Mouse (Mus musculus) kidney, postnatal 10 days (tissue): ENCODE results near the gene Arfgef2.

Experiments
- DNase-seq: peaks from one replicate; pipeline ENCODE4 v3.0.0; 2021; ENCODE audit warnings: mixed read lengths

The Arfgef2 gene

DNA sequence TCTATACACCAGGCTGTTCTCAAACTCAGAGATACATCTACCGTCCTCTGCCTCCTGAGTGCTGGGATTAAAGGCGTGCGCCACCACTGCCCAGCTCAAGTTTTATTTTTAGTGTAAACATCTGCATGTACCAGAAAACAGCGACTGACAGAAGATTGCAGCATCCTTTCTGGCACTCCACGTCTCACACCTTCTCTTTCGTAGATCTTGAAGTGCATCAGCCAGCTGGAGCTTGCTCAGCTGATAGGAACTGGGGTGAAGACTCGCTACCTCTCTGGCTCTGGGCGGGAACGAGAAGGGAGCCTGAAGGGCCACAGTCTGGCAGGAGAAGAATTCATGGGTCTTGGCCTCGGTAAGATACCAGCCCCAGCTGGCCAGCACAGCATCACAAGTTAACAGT is 60.1 kb downstream of the Arfgef2 start:
- DNase-seq: no peak

DNA sequence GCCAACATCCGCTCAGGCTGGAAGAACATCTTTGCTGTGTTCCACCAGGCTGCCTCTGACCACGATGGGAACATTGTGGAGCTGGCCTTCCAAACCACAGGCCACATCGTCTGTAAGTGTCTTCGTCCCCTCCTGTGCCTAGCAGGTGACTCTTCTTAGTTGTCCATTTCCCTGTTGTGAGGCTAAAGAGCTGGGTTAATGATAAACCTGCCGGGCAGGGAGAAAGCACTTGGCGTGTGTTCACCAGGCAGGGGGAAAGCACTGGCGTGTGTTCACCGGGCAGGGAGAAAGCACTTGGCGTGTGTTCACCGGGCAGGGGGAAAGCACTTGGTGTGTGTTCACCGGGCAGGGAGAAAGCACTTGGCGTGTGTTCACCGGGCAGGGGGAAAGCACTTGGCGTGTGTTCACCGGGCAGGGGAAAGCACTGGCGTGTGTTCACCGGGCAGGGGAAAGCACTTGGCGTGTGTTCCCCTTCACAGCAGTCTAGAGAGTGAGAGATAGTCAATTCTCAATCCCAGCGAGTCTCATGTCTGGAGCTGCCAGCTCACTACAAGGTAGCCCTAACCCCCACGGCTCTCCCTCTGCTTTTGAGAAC is 65.0 kb downstream of the Arfgef2 start:
- peak; percentile 21 for DNase-seq

DNA sequence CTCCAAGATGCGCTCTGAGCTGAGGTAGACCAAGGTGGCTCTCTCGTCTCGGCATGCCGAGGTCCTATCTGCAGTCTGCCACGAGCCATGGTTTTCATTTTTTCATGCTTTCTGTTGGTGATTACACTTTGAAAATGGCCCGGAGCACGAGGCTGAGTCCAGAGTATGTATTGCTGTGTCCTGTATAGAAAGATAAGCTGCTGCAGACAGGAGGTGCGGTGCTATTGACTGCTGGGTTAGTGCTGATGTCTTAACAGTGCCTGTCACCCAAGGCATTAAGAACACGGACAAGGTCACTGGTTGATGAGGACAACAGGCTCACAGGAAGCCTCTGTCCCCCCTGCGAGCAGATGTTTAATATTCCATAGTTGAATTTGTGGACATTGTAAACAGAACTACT is 65.5 kb downstream of the Arfgef2 start:
- DNase-seq: no peak

DNA sequence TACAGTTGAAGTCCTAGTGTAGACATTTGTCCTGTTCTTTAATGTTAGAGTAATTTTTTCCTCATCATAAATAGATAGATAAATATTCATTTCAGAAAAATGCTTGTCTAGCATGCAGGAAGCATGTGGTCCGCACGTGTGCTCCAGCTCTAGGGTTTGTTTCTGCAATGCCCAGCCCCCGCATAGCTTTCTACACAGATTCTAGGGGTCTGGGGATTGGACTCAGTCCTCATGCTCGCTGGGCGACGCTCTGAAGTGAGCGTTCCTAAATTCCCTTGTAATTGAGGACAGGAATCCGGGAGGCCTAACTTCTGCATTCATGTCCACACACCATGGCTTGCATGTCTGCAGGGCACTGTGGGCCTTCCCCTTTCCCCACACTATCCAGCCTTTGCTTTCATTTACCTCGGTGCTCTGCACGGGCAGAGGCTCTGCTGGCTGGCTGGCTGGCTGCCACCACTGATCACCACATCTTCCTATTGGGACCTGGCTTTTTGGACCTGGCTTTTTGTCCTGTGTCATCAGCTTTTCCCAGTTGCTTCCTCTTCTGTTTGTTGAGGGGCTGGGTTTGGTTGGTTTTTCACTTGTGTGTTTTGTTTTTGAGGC is 69.4 kb downstream of the Arfgef2 start:
- no peak for DNase-seq

DNA sequence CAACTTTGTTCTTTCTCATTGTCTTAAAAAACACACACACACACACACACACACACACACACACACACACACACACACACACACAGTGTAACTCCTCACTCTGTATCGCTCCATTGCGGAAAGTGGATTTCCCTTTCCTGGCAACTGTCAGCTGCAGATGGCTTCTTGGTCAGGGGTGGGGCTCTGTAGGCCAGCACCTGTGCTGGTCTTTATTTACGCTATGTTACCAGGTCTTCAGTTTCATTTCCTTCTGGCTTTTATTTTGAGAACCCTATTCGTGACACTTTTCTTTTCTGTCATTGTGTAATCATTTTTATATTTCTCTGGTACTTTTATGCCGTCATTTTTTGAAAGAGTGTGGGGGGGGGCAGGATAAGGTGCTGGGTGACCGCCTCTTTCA is 70.2 kb downstream of the Arfgef2 start:
- no peak for DNase-seq

DNA sequence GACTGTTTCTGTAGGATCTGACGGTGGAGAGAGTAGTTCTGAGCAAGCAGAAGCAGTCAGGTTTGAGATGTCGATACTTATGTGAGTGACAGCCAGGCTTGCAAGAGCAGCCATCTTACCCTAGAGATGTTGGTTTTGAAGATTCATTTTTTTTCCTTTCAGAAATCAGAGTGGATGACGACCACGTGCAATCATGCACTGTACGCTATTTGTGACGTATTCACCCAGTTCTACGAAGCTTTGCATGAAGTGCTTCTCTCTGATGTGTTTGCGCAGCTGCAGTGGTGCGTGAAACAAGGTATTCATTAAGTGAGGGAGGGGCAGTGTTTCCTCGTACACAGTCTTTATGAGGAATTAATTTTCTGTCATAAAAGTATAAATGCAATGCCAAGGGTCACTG is 70.9 kb downstream of the Arfgef2 start:
- DNase-seq: no peak

DNA sequence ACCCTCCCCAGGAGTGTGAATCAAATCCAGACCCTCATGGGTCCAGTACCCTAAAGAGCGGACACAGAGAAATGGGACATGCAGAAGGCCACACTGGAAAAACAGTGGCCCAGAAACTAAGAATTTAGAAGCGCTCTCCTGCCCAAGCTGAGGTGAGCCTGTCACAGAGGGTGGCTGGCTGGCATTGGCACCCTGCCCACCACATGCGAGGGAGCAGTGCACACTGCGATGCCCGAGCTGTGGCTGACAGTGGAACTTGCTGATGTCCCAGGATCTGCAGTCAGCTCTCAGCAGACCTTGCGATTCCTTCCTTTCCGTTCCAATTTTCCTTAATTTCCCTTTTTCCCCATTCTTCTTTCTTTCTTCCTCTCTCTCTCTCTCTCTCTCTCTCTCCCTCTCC is 79.7 kb downstream of the Arfgef2 start:
- DNase-seq: peak; percentile 40

DNA sequence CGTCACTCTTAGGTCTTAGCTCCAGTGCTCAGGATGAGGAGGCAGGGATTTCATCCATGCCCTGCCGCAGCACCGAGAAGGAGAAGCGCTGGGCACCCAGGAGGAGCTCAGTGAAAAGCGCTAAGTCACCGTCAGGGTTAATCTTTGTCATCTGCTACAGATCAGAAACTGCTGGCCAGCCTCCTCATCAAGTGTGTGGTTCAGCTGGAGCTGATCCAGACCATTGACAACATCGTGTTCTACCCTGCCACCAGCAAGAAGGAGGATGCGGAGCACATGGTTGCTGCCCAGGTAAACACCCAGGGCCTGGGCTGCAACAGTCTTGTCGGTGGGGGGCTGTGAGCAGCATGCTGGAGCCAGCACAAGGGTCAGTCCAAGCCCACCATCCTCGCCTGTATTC is 80.2 kb downstream of the Arfgef2 start:
- no peak for DNase-seq

DNA sequence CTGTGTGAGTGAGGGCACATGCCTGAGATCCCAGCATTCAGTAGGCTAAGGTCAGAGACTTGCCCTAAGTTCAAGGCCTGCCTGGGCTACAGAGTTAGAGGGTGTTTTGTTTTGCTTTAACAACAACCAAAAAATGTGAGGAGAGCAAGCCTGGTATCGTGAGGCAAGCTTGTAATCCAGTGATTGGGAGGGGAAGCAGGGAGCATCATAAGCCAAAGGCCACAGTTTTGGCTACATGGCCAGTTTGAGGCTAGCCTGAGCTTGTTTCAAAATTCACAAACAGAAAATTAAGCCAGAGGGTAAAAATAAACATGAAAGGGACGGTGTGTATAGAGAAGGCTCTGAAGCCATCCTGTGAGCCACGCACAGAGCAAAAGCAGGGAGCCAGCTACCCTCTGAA is 80.8 kb downstream of the Arfgef2 start:
- DNase-seq: no peak

DNA sequence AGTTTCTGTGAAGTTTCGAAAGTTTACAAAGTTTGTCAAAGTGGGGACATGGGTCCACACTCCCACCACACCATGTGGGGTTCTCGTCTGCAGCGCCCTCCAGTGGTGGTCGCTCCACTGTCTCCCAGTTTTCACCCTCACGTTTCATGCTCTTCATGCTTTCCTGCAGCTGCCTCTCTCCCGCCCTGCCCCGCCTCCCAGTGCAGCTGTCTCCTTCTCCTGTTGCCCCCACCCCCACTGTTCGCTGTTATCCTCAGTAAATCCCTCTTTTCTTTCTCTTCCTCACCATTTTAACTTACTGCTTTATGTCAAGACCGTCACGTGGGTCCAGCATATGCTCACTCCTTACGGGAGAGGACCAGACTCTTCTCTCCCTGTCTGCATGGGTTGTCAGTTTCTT is 82.4 kb downstream of the Arfgef2 start:
- DNase-seq: no peak

DNA sequence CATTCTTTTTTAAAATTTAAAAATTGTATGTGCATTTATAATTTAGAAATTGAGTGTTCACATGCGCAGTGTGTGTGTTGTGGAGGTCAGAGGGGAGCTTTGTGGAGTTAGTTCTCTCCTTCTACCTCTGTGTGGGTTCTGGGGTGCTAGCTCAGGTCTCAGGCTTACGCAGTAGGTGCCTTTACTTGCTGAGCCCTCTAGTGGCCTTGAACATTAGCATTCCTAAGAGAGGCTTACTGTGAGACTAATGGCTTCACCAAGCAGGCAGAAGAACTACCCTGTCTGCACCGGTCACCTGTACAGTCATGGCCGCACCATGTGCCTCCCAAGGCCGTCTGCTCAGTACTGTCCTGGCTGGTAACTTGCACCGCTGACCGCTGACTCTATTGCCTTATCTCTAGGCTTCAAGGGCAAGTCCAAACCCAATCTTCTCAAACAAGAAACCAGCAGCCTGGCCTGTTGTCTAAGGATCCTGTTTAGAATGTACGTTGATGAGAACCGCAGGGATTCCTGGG is 86.0 kb downstream of the Arfgef2 start:
- DNase-seq: no peak

DNA sequence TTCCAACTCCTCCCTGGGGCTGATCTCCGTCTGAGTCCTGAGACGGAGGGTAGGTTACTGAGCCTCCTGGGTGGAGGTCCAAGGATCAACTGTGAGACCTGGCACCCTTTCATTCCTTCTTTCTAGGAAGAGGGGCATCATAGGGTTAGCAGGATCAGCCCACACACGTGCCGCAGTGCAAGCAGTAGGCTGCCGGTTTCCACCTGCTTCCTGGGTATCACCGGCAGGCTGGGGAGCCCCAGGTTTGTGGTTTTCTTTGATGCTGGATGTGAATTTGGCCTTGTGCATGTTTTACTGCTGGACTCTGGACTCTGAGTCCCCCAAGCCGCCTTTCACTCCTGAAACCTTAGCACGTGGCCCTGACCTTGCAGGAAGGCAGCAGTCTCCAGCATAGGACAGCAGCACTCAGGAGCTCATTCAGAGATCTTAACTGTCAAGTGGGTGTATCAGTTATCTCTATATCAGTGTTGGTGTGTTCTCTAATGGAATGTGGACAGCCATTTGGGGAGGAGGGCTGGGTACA is 86.8 kb downstream of the Arfgef2 start:
- no peak for DNase-seq

DNA sequence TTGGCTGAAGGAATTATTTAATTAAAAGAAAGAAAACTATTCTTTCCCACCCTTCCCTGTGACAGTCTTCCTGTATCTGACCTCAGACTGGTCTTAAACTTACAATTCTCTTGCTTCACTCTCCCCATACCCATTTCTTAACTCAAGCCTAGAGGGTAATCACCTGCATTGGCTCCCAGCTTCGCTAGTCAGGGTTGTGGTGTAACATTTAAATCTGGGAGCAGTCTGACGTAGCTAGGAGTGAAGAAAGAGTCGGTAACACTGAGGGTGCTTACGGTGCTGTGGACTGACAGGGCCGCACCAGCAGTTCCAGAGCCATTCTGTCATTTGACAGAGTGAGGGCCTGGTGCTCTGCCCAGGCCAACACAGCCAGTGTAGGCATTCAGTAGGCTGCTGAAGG is 87.6 kb downstream of the Arfgef2 start:
- DNase-seq: no peak

DNA sequence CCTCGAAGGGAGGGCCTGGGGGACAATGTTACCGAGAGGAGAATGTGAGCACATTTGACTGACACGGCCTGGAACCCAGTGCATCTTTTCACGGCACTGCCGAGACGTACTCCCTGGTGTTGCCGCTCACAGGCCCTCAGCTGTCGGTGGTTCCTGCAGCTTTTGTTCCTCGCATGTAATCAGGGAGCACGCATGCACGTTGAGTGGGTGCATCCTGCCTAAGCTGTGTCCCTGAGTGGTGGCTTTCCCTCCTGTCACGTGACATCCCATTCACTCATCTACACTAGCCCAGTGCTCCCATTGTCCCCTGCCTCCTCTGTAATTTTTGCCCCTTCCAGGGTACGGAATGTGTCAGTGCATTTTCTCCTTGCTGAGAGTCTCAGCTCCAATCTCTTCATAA is 91.0 kb downstream of the Arfgef2 start:
- DNase-seq: no peak

DNA sequence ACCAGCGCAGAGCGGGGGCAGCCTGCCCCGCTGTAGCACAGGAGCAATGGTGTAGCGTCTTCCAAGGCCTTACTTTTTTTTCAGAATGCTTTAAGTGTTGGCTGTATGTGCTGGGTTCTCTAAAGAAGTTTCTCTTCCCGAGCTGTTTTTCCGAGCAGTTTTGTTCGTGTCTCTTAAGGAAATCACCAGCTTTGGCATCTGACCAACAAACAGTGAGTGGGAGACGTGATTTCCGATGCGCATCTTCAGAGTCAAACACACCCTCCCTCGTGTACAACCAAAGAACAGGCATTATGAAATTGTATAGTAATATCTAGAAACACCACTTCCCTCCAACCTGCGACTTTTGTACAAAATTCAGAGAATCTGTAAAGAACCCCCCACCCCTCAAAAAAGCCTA is 91.6 kb downstream of the Arfgef2 start:
- DNase-seq: no peak

DNA sequence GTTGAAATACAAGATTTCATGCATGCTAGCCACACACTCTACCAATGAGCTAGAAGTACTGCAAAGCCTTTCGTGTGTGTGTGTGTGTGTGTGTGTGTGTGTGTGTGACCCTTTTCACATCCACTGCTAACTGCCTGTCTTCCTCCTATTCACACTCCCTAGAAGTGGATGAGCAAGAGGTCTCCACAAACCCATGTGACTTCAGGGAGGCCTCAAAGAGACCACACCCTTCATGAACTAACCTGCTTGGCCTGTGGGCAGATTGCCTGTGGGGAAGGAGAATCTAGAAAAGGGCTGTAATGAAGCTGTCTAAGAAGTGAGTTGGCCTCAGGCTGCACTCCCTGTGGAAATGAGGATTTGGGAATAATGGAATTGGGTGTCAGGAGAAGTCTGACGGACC is 93.8 kb downstream of the Arfgef2 start:
- DNase-seq: no peak

DNA sequence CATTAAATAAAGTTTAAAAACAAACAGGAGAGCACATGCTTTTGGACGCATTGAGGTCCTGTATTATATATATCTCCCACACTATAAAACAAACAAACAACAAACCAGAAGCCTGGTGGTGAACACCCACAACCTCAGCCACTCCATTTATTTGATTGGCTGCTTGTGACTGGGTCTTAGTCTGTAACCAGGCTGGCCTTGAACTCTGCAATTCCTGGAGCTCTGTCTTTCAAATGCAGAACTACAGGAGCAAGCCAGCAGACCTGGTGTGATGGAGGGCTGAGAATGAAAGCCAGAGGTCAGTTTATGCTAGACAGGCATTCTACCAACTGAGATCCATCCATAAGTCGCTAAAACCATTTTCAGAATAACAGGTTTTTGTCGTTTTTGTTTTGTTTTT is 94.4 kb downstream of the Arfgef2 start:
- DNase-seq: no peak

DNA sequence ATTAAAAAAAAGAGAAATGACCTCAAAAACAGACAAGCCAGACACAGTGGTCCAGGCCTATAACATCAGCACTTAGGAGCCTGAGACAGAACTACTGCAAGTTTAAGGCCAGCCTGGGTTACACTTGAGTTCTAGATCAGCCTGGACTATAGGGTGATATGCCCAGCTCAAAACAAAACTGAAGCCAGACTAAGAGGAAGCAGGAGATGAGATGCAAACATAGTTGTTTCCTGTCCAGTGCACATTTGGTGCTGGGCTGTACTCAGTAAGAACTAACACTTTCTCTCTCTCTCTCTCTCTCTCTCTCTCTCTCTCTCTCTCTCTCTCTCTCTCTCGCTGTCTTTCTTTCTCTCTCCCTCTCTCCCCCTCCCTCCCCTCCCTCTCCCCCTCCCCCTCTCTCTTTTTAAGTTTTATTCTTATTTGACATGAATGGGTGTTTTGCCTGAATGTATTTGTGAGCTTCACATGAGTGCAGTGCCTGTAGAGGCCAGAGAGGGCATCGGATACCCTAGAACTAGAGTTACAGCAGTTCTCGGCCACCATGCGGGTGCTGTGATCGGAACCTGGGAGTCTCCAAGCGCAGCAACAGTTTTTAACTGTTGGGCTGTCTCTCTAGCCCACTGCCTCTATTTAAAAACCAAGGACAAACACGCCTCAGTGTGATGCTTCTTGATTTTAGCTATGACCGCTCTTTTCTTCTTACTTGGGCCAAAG is 95.6 kb downstream of the Arfgef2 start:
- no peak for DNase-seq

DNA sequence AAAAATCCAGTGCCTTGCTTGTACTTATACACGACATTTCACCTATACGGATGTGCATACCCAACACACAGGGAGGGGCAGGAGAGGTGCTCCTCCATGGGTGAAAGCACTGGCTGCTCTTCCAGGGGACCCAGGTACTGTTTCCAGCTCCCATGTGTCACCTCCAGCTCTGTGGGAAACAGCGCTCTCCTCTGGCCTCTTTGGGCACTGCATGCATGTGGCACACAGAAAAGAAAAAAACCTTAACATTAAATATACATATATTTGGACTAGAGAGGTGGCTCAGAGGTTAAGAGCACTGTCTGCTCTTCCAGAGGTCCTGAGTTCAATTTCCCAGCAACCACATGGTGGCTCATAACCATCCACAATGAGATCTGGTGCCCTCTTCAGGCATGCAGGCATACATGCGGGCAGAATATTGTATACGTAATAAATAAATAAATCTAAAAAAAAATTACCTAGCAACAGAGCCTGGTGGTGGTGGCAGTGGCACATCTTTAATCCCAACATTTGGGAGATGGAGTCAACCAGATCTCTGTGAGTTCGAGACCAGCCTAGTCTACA is 98.4 kb downstream of the Arfgef2 start:
- no peak for DNase-seq

DNA sequence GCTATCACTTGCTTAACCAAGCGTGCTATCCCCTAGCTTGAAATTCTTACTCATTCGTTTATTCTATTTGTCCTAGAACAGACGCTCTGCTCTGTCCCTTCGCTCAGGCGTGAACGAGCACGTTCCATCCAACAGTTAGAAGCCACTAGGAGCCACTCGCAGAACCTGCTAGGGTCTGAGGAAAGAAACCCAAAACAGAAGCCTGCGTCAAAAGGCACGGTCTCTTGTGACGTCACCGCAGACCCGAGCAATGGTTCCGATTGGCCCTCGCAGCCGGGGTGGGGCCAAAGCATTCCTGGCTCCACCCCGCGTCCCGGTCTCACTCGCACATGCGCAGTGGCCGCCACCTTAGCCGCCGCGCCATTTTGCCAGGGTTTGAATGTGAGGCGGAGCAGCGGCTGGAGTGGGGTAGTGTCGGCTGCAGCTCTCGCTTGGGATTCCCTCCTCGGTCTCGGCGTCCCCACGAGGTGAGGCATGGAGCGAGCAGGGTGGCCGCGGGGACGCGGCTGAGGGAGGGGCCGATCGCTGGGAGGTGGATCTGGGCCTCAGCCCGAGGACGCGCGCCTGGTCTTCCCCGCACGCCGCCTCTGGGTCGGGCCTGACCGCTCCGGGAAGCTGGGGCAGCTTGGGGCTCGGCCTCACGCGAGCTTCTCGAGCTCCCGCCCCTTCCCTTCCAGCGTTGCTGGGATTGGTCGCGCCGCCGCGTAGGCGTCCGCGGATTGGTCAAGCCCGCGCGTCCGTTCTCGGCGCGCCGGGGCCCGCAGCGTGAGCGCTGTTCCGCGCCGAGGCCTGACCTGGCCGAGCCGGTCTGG is 100.5 kb downstream of the Arfgef2 start, which contains the start of gene Cse1l:
Gene Cse1l (plus strand): TSS at position 330 of the 812 bp plus-strand sequence.
- peak; percentile 99 for DNase-seq

DNA sequence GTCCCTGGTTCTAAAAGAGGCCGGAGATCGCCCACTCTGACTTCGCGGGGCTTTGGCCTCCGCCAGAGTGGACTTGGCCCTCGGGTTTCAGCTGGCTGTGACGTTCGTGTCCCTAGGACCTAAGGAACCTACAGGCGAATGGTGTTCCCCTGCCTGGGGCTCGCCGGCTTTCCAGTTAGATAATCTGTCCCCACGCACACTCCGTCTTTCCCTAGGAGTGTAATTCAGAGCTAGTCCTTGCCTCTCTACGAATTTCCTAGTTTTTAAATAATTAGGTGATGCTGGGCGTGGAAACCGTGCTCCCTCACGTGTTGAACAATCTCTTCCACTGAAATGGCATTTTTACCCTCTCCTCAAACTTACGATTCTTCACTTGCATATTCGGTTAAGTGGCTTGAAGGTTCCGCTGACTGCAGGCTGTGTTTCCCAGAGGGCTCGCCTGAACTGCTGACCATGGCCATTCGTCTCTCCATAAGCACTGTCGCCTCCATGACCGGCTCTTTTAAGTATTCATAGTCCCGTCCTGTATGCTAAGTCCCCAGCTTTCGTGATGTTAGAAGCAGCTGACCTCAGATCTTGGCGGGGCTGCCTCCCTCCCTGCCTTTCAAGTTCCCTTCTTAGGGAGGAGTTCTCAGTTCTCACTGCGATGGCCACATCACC is 101.3 kb downstream of the Arfgef2 start:
- DNase-seq: no peak

DNA sequence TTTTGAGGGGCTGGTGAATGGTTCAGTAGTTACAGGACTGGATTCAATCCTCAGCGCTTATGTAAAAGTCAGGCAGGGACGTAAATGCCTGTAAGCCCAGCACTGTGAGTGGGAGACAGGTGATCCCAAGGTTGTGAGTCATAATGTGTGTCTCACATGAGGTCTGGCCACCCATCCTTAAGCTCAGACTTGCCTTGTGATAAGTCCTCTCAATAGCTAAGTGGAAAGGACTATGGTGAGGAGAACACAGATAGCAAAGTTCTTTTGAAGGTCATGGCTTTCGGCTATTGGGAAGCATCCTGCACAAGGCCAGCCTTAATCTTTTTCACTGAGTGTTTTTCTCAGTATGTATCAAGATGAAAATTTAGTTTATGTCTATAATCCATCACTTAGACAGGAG is 104.3 kb downstream of the Arfgef2 start:
- DNase-seq: no peak
